Mouse (Mus musculus): Measurements from ENCODE around the gene Gm20867. TPM values are rescaled to one million over a fixed set of nuclear protein-coding genes. Genes with fewer than 3 reads are reported as not detected.

The Gm20867 gene
- not detected for total RNA-seq (2023)

DNA sequence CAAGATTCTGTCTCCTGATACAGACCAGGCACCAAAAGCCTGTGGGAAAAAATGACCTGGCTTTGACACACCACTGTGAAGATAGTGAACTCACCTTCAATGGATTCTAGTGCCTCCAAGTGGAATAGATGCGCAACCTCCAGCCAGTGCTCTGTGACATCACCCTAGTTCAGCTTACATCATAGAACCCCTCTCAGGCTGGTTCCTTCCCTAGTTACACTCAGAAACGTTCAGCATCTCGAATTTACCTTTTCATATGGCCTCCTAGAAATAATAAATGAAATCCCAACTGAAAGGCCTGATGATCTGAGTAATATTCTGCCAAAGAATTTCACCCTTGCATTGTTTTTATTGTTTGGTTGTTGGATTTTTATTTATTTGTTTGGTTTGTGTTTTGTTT, at the start of gene Gm20867:
Gm20867 (minus strand) TSS at position 101 of the 400 bp plus-strand sequence.

Other genes starting within 250 kb of the Gm20867 start
- not detected for gene Gm29564, start 249.8 kb upstream of the Gm20867 start, total RNA-seq (2023)

Measured in B cell, adult 67 days (primary cell).